Mouse (Mus musculus) myocyte (in vitro differentiated cells): Measurements from ENCODE around the gene Ankrd33. TPM values are rescaled to one million over a fixed set of nuclear protein-coding genes. Genes with fewer than 3 reads are reported as not detected.

ENCODE experiments used
- H3K27me3 ChIP-seq: one replicate; pipeline ENCODE4 v1.6.1; 2011; ENCODE audit not compliant: control insufficient read depth, insufficient read depth, insufficient read length
- H3K36me3 ChIP-seq: one replicate; pipeline ENCODE4 v1.6.1; 2011; ENCODE audit not compliant: control insufficient read depth, insufficient read depth
- H3K4me2 ChIP-seq: one replicate; pipeline ENCODE4 v1.6.1; 2011; ENCODE audit warnings: low read depth, control low read depth
- H3K4me3 ChIP-seq: one replicate; pipeline ENCODE4 v1.5.1; 2011; ENCODE audit warnings: mild to moderate bottlenecking, control low read depth, moderate library complexity
- H3K79me2 ChIP-seq: one replicate; pipeline ENCODE4 v1.6.1; 2011; ENCODE audit not compliant: control insufficient read depth, insufficient read depth
- H3ac ChIP-seq: one replicate; pipeline ENCODE4 v1.6.1; 2011; ENCODE audit not compliant: control insufficient read depth, insufficient read length
- CEBPB ChIP-seq: IDR thresholded peaks from 2 replicates; pipeline ENCODE4 v1.6.1; 2011; ENCODE audit warnings: mild to moderate bottlenecking, moderate library complexity; ENCODE audit not compliant: poor library complexity, insufficient read depth, severe bottlenecking
- E2F4 ChIP-seq: IDR thresholded peaks from one replicate; pipeline ENCODE4 v1.6.1; 2011; ENCODE audit warnings: mild to moderate bottlenecking, control low read depth, moderate library complexity; ENCODE audit not compliant: insufficient read depth
- MAX ChIP-seq: IDR thresholded peaks from one replicate; pipeline ENCODE4 v1.6.1; 2011; ENCODE audit warnings: low read depth, mild to moderate bottlenecking, control low read depth
- MYOD1 ChIP-seq, 3 experiments: IDR thresholded peaks; one replicate each; pipeline ENCODE4 v1.6.1; 2011; ENCODE audit warnings: control low read depth in 2 of 3, low read depth in 2 of 3, mild to moderate bottlenecking in 2 of 3, moderate library complexity in 1 of 3; ENCODE audit not compliant: insufficient read length in 2 of 3, control insufficient read depth in 1 of 3
- MYOG ChIP-seq, 3 experiments: IDR thresholded peaks; one replicate each; pipeline ENCODE4 v1.6.1; 2011; ENCODE audit warnings: control low read depth in 2 of 3, low read depth in 2 of 3, mild to moderate bottlenecking in 2 of 3; ENCODE audit not compliant: insufficient read length in 2 of 3, control insufficient read depth in 1 of 3, insufficient read depth in 1 of 3
- POLR2A ChIP-seq: IDR thresholded peaks from one replicate; pipeline ENCODE4 v1.6.1; 2011; ENCODE audit warnings: low read depth, mild to moderate bottlenecking, control low read depth, moderate library complexity; ENCODE audit not compliant: insufficient read length
- POLR2AphosphoS2 ChIP-seq: IDR thresholded peaks from one replicate; pipeline ENCODE4 v1.6.1; 2011; ENCODE audit warnings: low read depth, control low read depth; ENCODE audit not compliant: insufficient read length
- REST ChIP-seq: IDR thresholded peaks from one replicate; pipeline ENCODE4 v1.6.1; 2011; ENCODE audit warnings: mild to moderate bottlenecking, control low read depth, moderate library complexity; ENCODE audit not compliant: insufficient read depth, insufficient read length
- SRF ChIP-seq: IDR thresholded peaks from one replicate; pipeline ENCODE4 v1.6.1; 2011; ENCODE audit warnings: low read depth; ENCODE audit not compliant: control insufficient read depth, insufficient read length
- TCF12 ChIP-seq: IDR thresholded peaks from one replicate; pipeline ENCODE4 v1.6.1; 2011; ENCODE audit warnings: mild to moderate bottlenecking, control low read depth; ENCODE audit not compliant: poor library complexity, insufficient read depth, severe bottlenecking
- TCF3 ChIP-seq: IDR thresholded peaks from one replicate; pipeline ENCODE4 v1.6.1; 2011; ENCODE audit warnings: low read depth, control low read depth; ENCODE audit not compliant: insufficient read length
- USF1 ChIP-seq: IDR thresholded peaks from one replicate; pipeline ENCODE4 v1.6.1; 2011; ENCODE audit warnings: low read depth, mild to moderate bottlenecking, control low read depth, moderate library complexity
- polyA plus RNA-seq: library from polyadenylated mRNA; unstranded; fragments of >200 nt; fragmentation: generic; extraction: Trizol; gene quantifications from one replicate; pipeline ENCODE4 v1.2.1, GENCODE M21; 2012; ENCODE audit warnings: missing spikeins

Gene Ankrd33
- polyA plus RNA-seq, 1 experiment, result not detected

GRCm38 (mm10) chr15:101126876-101127544 lies 11.5 kb downstream of the Ankrd33 start:
- Histone ChIP-seq H3K4me2 (no peak overlapping the region), H3K4me3 (no peak overlapping the region), H3K79me2 (no peaks in the 10 kb centered on the region), H3K36me3 (no peaks in the 10 kb centered on the region), H3ac (no peak overlapping the region), H3K27me3 (peaks cover 71% of the 10 kb centered on the region)
- TF ChIP-seq TCF12 (no peak), MAX (no peak), MYOG (IDR thresholded peaks at IDR 0.05; ENCODE audit: control insufficient read depth in 1 of 3, insufficient read depth in 1 of 3, insufficient read length in 2 of 3, low read depth in 2 of 3) (no peak), TCF3 (no peak), POLR2A (no peak), MYOD1 (IDR thresholded peaks at IDR 0.05; ENCODE audit: control insufficient read depth in 1 of 3, insufficient read length in 2 of 3, low read depth in 2 of 3) (no peak), E2F4 (no peak), CEBPB (no peak), SRF (no peak), USF1 (no peak), REST (no peak), POLR2AphosphoS2 (no peak)

GRCm38 (mm10) chr15:101128181-101129089 lies 12.9 kb downstream of the Ankrd33 start, which contains the start of gene Acvrl1:
Acvrl1 (plus strand) TSS chr15:101128522.
- H3K4me2 ChIP-seq, result no peak within 1 kb of the TSS
- H3ac ChIP-seq, result no peak within 1 kb of the TSS
- no peaks in the 10 kb centered on the region for H3K79me2 ChIP-seq
- peaks cover 79% of the 10 kb centered on the region for H3K27me3 ChIP-seq
- no peaks in the 10 kb centered on the region for H3K36me3 ChIP-seq
- no peak within 1 kb of the TSS for H3K4me3 ChIP-seq
- no peak for TF ChIP-seq REST
- no peak for TF ChIP-seq USF1

GRCm38 (mm10) chr15:101129412-101129811 lies 13.9 kb downstream of the Ankrd33 start:
- TF ChIP-seq TCF3 (no peak), E2F4 (no peak), MYOG (IDR thresholded peaks at IDR 0.05; ENCODE audit: control insufficient read depth in 1 of 3, insufficient read depth in 1 of 3, insufficient read length in 2 of 3, low read depth in 2 of 3) (no peak)
- Histone ChIP-seq H3ac (no peak overlapping the region), H3K4me3 (no peak overlapping the region), H3K27me3 (peaks cover 79% of the 10 kb centered on the region), H3K79me2 (no peaks in the 10 kb centered on the region), H3K36me3 (no peaks in the 10 kb centered on the region), H3K4me2 (no peak overlapping the region)

DNA sequence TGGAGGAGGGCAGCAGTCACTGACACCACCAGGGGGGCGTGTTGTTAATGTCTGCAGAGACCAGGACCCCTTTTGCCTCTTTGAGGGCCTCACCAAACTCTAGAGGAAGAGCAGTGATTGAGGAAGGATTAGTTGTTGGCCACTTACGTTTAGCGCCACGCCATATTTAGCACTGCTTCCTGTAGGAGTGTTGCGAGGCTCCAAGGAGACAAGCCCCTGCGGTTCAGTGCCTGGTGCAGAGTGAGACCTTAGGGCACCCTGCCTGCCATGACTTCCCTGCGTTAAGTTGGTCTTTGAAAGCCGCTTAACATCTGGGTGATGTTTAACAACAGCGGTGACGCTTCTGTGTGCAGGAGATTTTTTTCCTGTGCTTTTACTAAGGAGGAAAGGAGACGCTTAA lies 15.9 kb downstream of the Ankrd33 start:
- Histone ChIP-seq H3K4me3 (no peak overlapping the region), H3K4me2 (no peak overlapping the region)

DNA sequence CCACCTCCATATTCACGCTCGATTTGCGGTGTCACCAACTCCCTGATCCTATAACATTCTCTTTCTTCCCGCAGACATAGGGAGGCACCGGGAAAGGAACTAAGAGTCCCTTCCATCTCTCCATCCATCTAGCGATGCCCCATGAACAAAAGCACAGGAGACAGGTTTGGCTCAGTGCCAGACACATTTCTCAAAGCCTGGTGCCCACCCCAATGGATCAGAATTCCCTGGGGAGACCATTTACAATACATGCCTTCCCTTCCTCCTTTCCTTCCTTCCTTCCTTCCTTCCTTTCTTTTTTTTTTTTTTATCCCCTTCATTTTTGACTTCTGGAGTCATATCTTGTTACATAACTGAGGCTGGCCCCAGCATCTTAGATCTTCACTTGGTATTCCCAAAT lies 16.5 kb downstream of the Ankrd33 start:
- Histone ChIP-seq H3K36me3 (no peaks in the 10 kb centered on the region), H3ac (no peak overlapping the region), H3K79me2 (no peaks in the 10 kb centered on the region), H3K4me3 (no peak overlapping the region), H3K4me2 (no peak overlapping the region), H3K27me3 (peaks cover 65% of the 10 kb centered on the region)
- TF ChIP-seq POLR2AphosphoS2 (no peak), REST (no peak), MAX (no peak), TCF12 (no peak), POLR2A (no peak), USF1 (no peak), SRF (no peak), TCF3 (no peak), E2F4 (no peak)

More for the DNA sequence above, 15.9 kb downstream of the Ankrd33 start:
- no peaks in the 10 kb centered on the region for H3K79me2 ChIP-seq
- TF ChIP-seq TCF12 (no peak), POLR2A (no peak), MYOG (IDR thresholded peaks at IDR 0.05; ENCODE audit: control insufficient read depth in 1 of 3, insufficient read depth in 1 of 3, insufficient read length in 2 of 3, low read depth in 2 of 3) (no peak), POLR2AphosphoS2 (no peak), MAX (no peak), TCF3 (no peak), REST (no peak), SRF (no peak), CEBPB (no peak), MYOD1 (IDR thresholded peaks at IDR 0.05; ENCODE audit: control insufficient read depth in 1 of 3, insufficient read length in 2 of 3, low read depth in 2 of 3) (no peak), USF1 (no peak), E2F4 (no peak)
- H3ac ChIP-seq, result no peak overlapping the region
- H3K36me3 ChIP-seq, result no peaks in the 10 kb centered on the region
- peaks cover 70% of the 10 kb centered on the region for H3K27me3 ChIP-seq
